Mouse (Mus musculus): Measurements from ENCODE around the gene Phactr4.

- TF ChIP-seq EP300 (IDR thresholded peaks at IDR 0.05; ENCODE audit: low read depth) (no peak), CTCF (IDR thresholded peaks at IDR 0.05; ENCODE audit: low read depth) (no peak)
Measured at GRCm38 (mm10) chr4:132424765-132425164, 2.5 kb upstream of the Phactr4 start.

Data from heart, postnatal 0 days (tissue).